Mouse (Mus musculus) left cerebral cortex, adult 18-20 months (tissue): ENCODE results near the gene Dlk2. TPM values are rescaled to one million over a fixed set of nuclear protein-coding genes. Genes with fewer than 3 reads are reported as not detected.

Experiments
- DNase-seq, 2 experiments: peaks; one replicate each; pipeline ENCODE4 v3.0.0; 2021 to 2022; ENCODE audit warnings: low spot score in 2 of 2, mixed read lengths in 1 of 2
- total RNA-seq, 2 experiments: library from RNA; stranded (reverse); gene quantifications; 2 replicates each; pipeline ENCODE4 v1.2.3; 2021

Gene Dlk2
- total RNA-seq, 2 experiments from 2014 or later: 65.7 to 67.5 TPM

- DNase-seq: no peak
Observed at GRCm38 (mm10) chr17:46272058-46272457, 25.2 kb upstream of the Dlk2 start.

GRCm38 (mm10) chr17:46272675-46273074 is 24.5 kb upstream of the Dlk2 start:
- no peak for DNase-seq

DNA sequence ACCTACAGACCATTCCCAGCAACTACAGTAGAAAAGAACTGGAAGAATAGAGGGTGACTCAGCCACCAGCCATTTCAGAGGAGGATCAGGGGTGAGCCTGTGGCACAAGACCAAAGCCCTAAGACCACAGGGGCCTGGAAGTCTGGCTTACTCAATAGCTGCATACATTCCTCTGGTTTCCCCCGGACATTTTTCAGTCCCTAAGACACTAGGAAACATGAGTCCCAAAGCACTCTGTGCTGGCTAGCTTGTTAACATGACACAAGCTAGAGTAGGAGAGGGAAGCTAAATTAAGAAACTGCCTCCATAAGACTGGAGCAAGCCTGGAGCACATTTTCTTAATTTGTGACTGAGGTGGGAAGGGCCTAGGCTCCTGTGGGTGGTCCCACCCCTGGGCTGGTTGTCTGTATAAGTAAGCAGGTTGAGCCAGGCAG is 23.4 kb upstream of the Dlk2 start:
- peak in 1 of 2 experiments; percentile 57 for DNase-seq

DNA sequence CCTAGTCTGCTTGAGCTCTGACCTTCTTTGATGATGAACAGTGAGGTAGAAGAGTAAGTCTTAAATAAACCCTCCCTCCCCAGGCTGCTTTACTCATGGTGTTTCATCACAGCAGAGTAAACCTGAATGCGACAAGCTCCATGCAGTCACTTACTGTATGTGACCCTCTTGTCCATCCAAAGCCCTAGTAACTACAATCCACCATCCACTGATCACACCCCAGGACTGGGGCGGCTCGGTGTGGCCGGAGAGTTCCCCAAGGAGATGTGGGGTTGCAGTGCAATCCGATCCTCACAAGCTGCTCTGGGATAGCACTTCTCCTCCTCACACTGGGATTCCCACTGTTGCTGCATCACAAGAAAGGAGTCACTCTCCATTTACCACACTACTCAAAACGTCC is 22.8 kb upstream of the Dlk2 start:
- no peak for DNase-seq

- DNase-seq: no peak
Observed at GRCm38 (mm10) chr17:46275034-46275433, 22.2 kb upstream of the Dlk2 start.

DNA sequence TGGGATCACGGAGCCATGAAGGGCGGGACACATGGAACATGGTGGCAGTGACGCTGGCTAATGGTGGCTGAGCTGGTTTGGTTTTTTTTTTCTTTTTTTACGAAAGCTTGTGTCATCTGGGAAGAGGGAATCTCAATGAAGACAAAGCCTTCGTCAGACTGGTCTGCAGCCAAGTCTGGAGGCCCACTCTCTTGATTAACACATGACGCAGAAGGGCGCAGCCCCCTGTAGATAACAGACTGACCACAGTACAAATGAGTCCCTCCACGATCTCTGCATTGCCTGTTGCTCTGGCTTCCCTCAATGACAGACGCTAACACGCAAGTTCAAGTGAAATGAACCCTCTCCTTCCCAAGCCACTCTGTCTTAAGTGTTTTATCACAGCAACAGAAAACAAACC is 21.7 kb upstream of the Dlk2 start:
- no peak for DNase-seq

- no peak for DNase-seq
Observed at GRCm38 (mm10) chr17:46277586-46277985, 19.6 kb upstream of the Dlk2 start.

- no peak for DNase-seq
Observed at GRCm38 (mm10) chr17:46278011-46278765, 19.0 kb upstream of the Dlk2 start.

DNA sequence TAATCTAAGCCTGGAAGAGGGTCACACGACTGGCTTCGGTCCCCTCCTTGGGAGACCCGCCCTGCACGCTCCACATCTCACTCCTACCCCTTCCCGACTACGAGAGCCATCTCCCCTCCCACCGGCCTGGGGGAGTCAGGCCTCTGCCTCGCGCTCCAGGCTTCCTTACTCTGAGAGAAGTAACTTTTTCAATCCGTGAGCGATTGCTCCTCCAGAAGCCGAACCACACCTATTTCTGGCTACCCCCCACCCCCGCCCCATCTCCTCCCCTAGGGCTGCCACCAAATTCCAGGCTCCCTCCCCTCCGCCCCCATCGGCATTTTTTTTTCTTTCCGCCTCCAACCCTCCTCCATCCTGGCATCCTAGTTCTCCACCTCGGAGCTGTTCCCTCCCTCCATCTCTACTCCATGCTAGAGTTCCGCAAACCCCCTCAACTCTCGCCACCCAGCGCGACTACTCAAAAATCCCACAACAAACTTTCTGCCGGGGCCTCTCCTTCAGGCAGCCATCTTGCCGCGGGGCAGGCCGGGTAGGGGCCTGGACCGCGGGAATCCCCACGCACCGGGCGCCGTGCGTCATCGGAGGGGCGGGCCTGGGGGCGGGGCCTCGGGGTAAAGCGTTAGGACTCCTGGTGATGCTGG is 14.6 kb upstream of the Dlk2 start, which contains the start of gene Tjap1:
Tjap1 (minus strand) TSS at position 544 of the 641 bp plus-strand sequence.
- DNase-seq: peak; percentile 80 to 91

DNA sequence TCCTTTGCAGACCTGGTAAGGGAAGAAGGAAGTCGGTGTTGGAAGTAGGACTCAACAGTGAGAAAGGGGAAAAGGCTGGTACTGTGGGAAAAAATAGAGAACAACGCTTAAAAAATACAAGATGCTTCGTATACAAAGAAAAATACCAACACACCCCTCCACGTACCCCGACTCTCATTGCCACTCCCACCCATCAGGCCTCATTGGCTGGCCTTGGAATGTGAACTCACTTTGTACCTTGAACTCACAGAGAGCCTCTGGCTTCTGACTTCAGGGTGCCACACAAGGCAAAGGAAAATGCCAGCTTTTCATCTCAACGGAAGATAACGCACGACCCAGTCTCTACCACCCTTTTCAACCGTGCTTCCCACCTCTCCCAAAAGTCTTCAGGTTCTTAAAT is 14.1 kb upstream of the Dlk2 start:
- no peak for DNase-seq

- no peak for DNase-seq
Observed at GRCm38 (mm10) chr17:46283911-46284310, 13.3 kb upstream of the Dlk2 start.

GRCm38 (mm10) chr17:46284653-46285052 is 12.6 kb upstream of the Dlk2 start:
- no peak for DNase-seq

DNA sequence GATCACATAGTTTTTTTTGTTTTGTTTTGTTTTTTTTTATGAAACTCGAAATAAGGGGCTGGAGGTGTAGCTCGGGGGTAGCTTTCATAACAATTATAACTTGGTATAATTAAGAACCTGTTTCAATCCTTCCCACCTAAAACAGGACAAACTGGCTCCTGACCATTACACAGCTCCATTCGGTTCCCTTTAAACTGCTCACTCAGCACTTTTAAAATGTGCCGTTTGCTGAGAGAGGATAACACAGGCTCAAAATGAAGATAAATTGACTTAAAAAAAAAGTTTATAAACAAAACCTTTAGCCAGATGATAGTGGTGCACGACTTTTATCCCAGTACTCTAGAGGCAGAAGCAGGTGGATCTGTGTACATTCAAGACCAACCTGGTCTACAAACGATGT is 11.8 kb upstream of the Dlk2 start:
- DNase-seq: no peak

DNA sequence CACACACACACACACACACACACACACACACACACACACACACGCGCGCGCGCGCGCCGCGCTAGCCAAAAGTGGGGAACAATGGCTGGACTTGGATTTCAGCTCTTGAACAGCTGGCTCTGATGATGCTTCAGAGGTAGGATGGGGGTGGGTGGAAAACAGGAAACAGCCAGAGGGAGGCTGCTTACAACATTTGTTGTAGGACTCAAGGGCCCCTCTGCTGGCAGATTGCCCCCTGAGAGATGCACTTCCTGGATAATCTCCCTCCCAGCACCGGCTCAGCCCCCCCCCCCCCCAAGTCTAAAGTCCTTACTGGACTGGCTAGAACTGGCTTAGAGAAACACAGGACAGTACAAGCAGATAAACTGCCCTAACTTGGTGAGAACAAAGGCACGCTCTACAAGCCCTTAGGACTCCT is 9.5 kb upstream of the Dlk2 start:
- no peak for DNase-seq

- no peak for DNase-seq
Observed at GRCm38 (mm10) chr17:46296601-46297000, 620 bp upstream of the Dlk2 start.

- no peak for DNase-seq
Observed at GRCm38 (mm10) chr17:46297028-46297363, 225 bp upstream of the Dlk2 start.

- peak; percentile 90 to 94 for DNase-seq
Observed at GRCm38 (mm10) chr17:46298220-46298913, 1.1 kb downstream of the Dlk2 start.

- DNase-seq: peak; percentile 34 to 49
Observed at GRCm38 (mm10) chr17:46301892-46302291, 4.7 kb downstream of the Dlk2 start.

DNA sequence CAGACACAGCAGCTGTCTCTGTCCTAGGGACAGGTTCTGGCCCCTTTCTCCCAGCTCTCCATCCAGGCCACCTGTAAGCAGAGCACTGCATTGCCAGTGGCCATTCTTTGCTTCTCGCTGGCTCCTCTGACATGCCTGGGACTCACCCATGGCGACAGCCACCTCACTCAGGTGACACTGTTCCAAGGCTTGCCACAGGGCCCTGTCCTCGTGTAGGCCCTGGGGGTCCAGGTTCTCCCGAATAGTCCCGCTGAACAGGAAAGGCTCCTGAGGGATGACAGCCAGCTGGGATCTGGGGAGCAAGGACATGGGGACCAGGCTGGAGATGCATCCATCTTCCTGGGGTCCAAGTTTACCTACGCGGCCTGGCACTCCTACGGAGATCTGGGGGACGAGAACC is 7.0 kb downstream of the Dlk2 start:
- no peak for DNase-seq

GRCm38 (mm10) chr17:46306956-46307355 is 9.7 kb downstream of the Dlk2 start:
- DNase-seq: no peak

- no peak for DNase-seq
Observed at GRCm38 (mm10) chr17:46309835-46310234, 12.6 kb downstream of the Dlk2 start.

GRCm38 (mm10) chr17:46310515-46310914 is 13.3 kb downstream of the Dlk2 start:
- DNase-seq: no peak
